Mouse (Mus musculus) liver, embryonic 14.5 days (tissue): ENCODE measurements around the gene Cgas. TPM values are rescaled to one million over a fixed set of nuclear protein-coding genes. Genes with fewer than 3 reads are reported as not detected.

Experiments used
- ATAC-seq: fragments of 200-750 bp; cut with Nextera tagmentation; 2 replicates; pipeline ENCODE4 v1.8.0; 2017; ENCODE audit warnings: moderate number of reproducible peaks, mild to moderate bottlenecking, moderate library complexity; ENCODE audit not compliant: insufficient read depth
- DNase-seq, 3 experiments: peaks; one replicate each; pipeline ENCODE4 v3.0.0-alpha.2; 2012 to 2013; ENCODE audit warnings: low read depth in 3 of 3, low spot score in 3 of 3
- H3K27ac ChIP-seq: fragments of 300-500 bp; sonication (generic); 2 replicates; pipeline ENCODE4 v1.5.1; 2014; ENCODE audit warnings: moderate library complexity, mild to moderate bottlenecking, control low read depth, inconsistent platforms
- H3K27me3 ChIP-seq: fragments of 300-500 bp; sonication (generic); 2 replicates; pipeline ENCODE4 v1.6.1; 2014; ENCODE audit warnings: mild to moderate bottlenecking, low read length, moderate library complexity; ENCODE audit not compliant: control insufficient read depth, insufficient read depth
- H3K36me3 ChIP-seq: fragments of 300-500 bp; sonication (generic); replicated peaks from 2 replicates; pipeline ENCODE4 v1.6.1; 2014; ENCODE audit warnings: low read depth; ENCODE audit not compliant: control insufficient read depth, insufficient read depth
- H3K4me1 ChIP-seq, 2 experiments: fragments of 200-500 bp in 1 of 2; fragments of 300-500 bp in 1 of 2; sonication (generic) in 1 of 2; replicated peaks; 2 replicates each; pipeline ENCODE4 v1.6.1; 2012 to 2014; ENCODE audit warnings: antibody characterized with exemption in 1 of 2, inconsistent platforms in 1 of 2, low read length in 1 of 2; ENCODE audit not compliant: control insufficient read depth in 2 of 2, insufficient read depth in 2 of 2
- H3K4me2 ChIP-seq: fragments of 300-500 bp; sonication (generic); 2 replicates; pipeline ENCODE4 v1.6.1; 2014; ENCODE audit warnings: low read depth, mild to moderate bottlenecking, control low read depth, moderate library complexity
- H3K4me3 ChIP-seq, 2 experiments: fragments of 200-500 bp in 1 of 2; fragments of 300-500 bp in 1 of 2; sonication (generic) in 1 of 2; 2 replicates each; pipeline ENCODE4 v1.5.1; 2012 to 2014; ENCODE audit warnings: low read depth in 2 of 2, low read length in 2 of 2, mild to moderate bottlenecking in 2 of 2, control low read depth in 1 of 2, inconsistent platforms in 1 of 2, moderate library complexity in 1 of 2; ENCODE audit not compliant: insufficient read depth in 1 of 2
- H3K9ac ChIP-seq: fragments of 300-500 bp; sonication (generic); replicated peaks from 2 replicates; pipeline ENCODE4 v1.6.1; 2014; ENCODE audit warnings: mild to moderate bottlenecking, control low read depth, moderate library complexity
- H3K9me3 ChIP-seq: fragments of 300-500 bp; sonication (generic); 2 replicates; pipeline ENCODE4 v1.6.1; 2016; ENCODE audit warnings: low read length, mixed read lengths; ENCODE audit not compliant: control insufficient read depth
- CTCF ChIP-seq: IDR thresholded peaks from 2 replicates; pipeline ENCODE4 v1.5.1; 2016; ENCODE audit warnings: antibody characterized with exemption, low read depth, control low read depth
- EP300 ChIP-seq: IDR thresholded peaks from 2 replicates; pipeline ENCODE4 v1.6.1; 2016; ENCODE audit warnings: antibody characterized with exemption, low read depth
- WGBS: fragments of 180-500 bp; shearing (Covaris S2); extraction: QIAGEN DNeasy Blood & Tissue Kit; methylation state at CpG from one replicate; pipeline ENCODE4 v1.1.7; 2014; ENCODE audit not compliant: insufficient replicate concordance; 5-methylcytosine and 5-hydroxymethylcytosine counted together
- polyA plus RNA-seq, 2 experiments: library from polyadenylated mRNA; depleted of rRNA in 1 of 2; stranded (reverse) in 1 of 2; unstranded in 1 of 2; fragments of >200 nt; fragmentation: Nextera tagmentation in 1 of 2; extraction: Ambion mirVana in 1 of 2; gene quantifications; 2 replicates each; pipeline versions ENCODE4 v1.2.1 to v1.2.3; 2012 to 2014

Gene Cgas
- polyA plus RNA-seq, 2 experiments: 0.66 to 1.0 TPM

GRCm38 (mm10) chr9:78432471-78432870 is 10.6 kb downstream of the Cgas start:
- Histone ChIP-seq H3K9ac (no peak overlapping the region), H3K27ac (no peak overlapping the region), H3K36me3 (no peaks in the 10 kb centered on the region), H3K4me2 (no peak overlapping the region), H3K9me3 (no peaks in the 10 kb centered on the region), H3K4me3 (no peak overlapping the region), H3K4me1 (peaks cover 0 to 6% of the 10 kb centered on the region in 2 experiments; a peak in 2 of 4 replicates), H3K27me3 (no peaks in the 10 kb centered on the region)
- no peak for TF ChIP-seq EP300
- TF ChIP-seq CTCF: peak; percentile 34
- no peak for ATAC-seq
- WGBS: 65% methylated on average over 5 of the region's 5 CpGs
- no peak for DNase-seq

GRCm38 (mm10) chr9:78430486-78430885 is 12.6 kb downstream of the Cgas start:
- no peaks in the 10 kb centered on the region for H3K9me3 ChIP-seq
- H3K27ac ChIP-seq: no peak overlapping the region
- no peak overlapping the region for H3K4me2 ChIP-seq
- 54% methylated on average over 6 of the region's 6 CpGs for WGBS
- no peak overlapping the region for H3K9ac ChIP-seq
- TF ChIP-seq EP300: no peak
- TF ChIP-seq CTCF: no peak
- no peak for ATAC-seq
- H3K27me3 ChIP-seq: no peaks in the 10 kb centered on the region
- H3K4me3 ChIP-seq: no peak overlapping the region
- no peaks in the 10 kb centered on the region for H3K36me3 ChIP-seq
- no peak for DNase-seq
- H3K4me1 ChIP-seq: peaks cover 0 to 6% of the 10 kb centered on the region in 2 experiments; a peak in 2 of 4 replicates

GRCm38 (mm10) chr9:78429551-78429950 is 13.5 kb downstream of the Cgas start:
- no peak overlapping the region for H3K9ac ChIP-seq
- TF ChIP-seq CTCF: no peak
- H3K36me3 ChIP-seq: no peaks in the 10 kb centered on the region
- no peaks in the 10 kb centered on the region for H3K9me3 ChIP-seq
- H3K27ac ChIP-seq: no peak overlapping the region
- H3K27me3 ChIP-seq: no peaks in the 10 kb centered on the region
- no peak for DNase-seq
- peaks cover 0 to 6% of the 10 kb centered on the region in 2 experiments; a peak in 2 of 4 replicates for H3K4me1 ChIP-seq
- WGBS: 57% methylated on average over 2 of the region's 2 CpGs
- no peak overlapping the region for H3K4me2 ChIP-seq
- no peak overlapping the region for H3K4me3 ChIP-seq
- no peak for ATAC-seq

GRCm38 (mm10) chr9:78428870-78429432 is 14.1 kb downstream of the Cgas start:
- Histone ChIP-seq H3K27ac (no peak overlapping the region), H3K4me3 (no peak overlapping the region), H3K9me3 (no peaks in the 10 kb centered on the region), H3K4me2 (no peak overlapping the region), H3K27me3 (no peaks in the 10 kb centered on the region), H3K4me1 (peaks cover 0 to 6% of the 10 kb centered on the region in 2 experiments; a peak in 2 of 4 replicates), H3K36me3 (no peaks in the 10 kb centered on the region), H3K9ac (no peak overlapping the region)
- ATAC-seq: no peak
- DNase-seq: no peak
- 62% methylated on average over 4 of the region's 4 CpGs for WGBS
- TF ChIP-seq CTCF (no peak), EP300 (no peak)

GRCm38 (mm10) chr9:78428185-78428584 is 14.9 kb downstream of the Cgas start:
- H3K9ac ChIP-seq: no peak overlapping the region
- H3K27ac ChIP-seq: no peak overlapping the region
- H3K27me3 ChIP-seq: no peaks in the 10 kb centered on the region
- no peak for TF ChIP-seq CTCF
- TF ChIP-seq EP300: no peak
- ATAC-seq (no peak), DNase-seq (no peak)
- peaks cover 0 to 6% of the 10 kb centered on the region in 2 experiments; a peak in 2 of 4 replicates for H3K4me1 ChIP-seq
- no peak overlapping the region for H3K4me3 ChIP-seq
- peak overlapping the region; percentile 63 for H3K4me2 ChIP-seq
- no peaks in the 10 kb centered on the region for H3K36me3 ChIP-seq
- 20% methylated on average over 6 of the region's 6 CpGs for WGBS
- no peaks in the 10 kb centered on the region for H3K9me3 ChIP-seq
